Mouse (Mus musculus) C2C12 (cell line): ENCODE results near the gene Eaf2. TPM values are rescaled to one million over a fixed set of nuclear protein-coding genes. Genes with fewer than 3 reads are reported as not detected.

ENCODE experiments used
- H3K27me3 ChIP-seq: one replicate; pipeline ENCODE4 v1.6.1; 2011; ENCODE audit not compliant: control insufficient read depth, insufficient read depth, insufficient read length
- H3K36me3 ChIP-seq: one replicate; pipeline ENCODE4 v1.6.1; 2011; ENCODE audit not compliant: control insufficient read depth, insufficient read depth
- H3K4me3 ChIP-seq: one replicate; pipeline ENCODE4 v1.5.1; 2011; ENCODE audit warnings: mild to moderate bottlenecking, control low read depth; ENCODE audit not compliant: poor library complexity, insufficient read depth, severe bottlenecking
- H3K79me2 ChIP-seq: one replicate; pipeline ENCODE4 v1.6.1; 2011; ENCODE audit not compliant: control insufficient read depth, insufficient read depth
- H3K79me3 ChIP-seq: one replicate; pipeline ENCODE4 v1.6.1; 2011; ENCODE audit warnings: low read depth, control low read depth
- H3ac ChIP-seq: one replicate; pipeline ENCODE3; 2011; ENCODE audit warnings: low read depth; ENCODE audit not compliant: control insufficient read depth, insufficient read length
- CEBPB ChIP-seq: IDR thresholded peaks from one replicate; pipeline ENCODE4 v1.6.1; 2011; ENCODE audit warnings: low read depth, mild to moderate bottlenecking, control low read depth, moderate library complexity
- CTCF ChIP-seq: IDR thresholded peaks from one replicate; pipeline ENCODE4 v1.5.1; 2011; ENCODE audit not compliant: control insufficient read depth, insufficient read depth, insufficient read length
- FOSL1 ChIP-seq: IDR thresholded peaks from one replicate; pipeline ENCODE4 v1.8.0; 2011; ENCODE audit warnings: mild to moderate bottlenecking, low read length; ENCODE audit not compliant: poor library complexity, insufficient read depth, severe bottlenecking
- MAX ChIP-seq: IDR thresholded peaks from one replicate; pipeline ENCODE4 v1.6.1; 2011; ENCODE audit warnings: mild to moderate bottlenecking, control low read depth
- MYOD1 ChIP-seq: IDR thresholded peaks from one replicate; pipeline ENCODE4 v1.6.1; 2011; ENCODE audit warnings: low read depth; ENCODE audit not compliant: control insufficient read depth, insufficient read length
- MYOG ChIP-seq: IDR thresholded peaks from one replicate; pipeline ENCODE4 v1.6.1; 2011; ENCODE audit not compliant: control insufficient read depth, insufficient read length; ENCODE audit errors: extremely low read depth
- USF1 ChIP-seq: IDR thresholded peaks from one replicate; pipeline ENCODE4 v1.6.1; 2011; ENCODE audit warnings: low read depth, mild to moderate bottlenecking, control low read depth, moderate library complexity
- long read RNA-seq, 2 experiments: library from polyadenylated mRNA; unstranded; transcript quantifications; one replicate each; pipeline ENCODE4 v2.0.0; 2019 to 2020
- polyA plus RNA-seq: library from polyadenylated mRNA; unstranded; fragments of >200 nt; fragmentation: generic; extraction: Trizol; gene quantifications from one replicate; pipeline ENCODE4 v1.2.1, GENCODE M21; 2012; ENCODE audit warnings: missing spikeins

Gene Eaf2
- 0.67 TPM for polyA plus RNA-seq
- long read RNA-seq, experiment 1, result 0 reads
- long read RNA-seq, experiment 2, result 0 reads

GRCm38 (mm10) chr16:36874583-36875275, at the start of gene Eaf2, which contains the start of gene Golgb1:
Gene Eaf2, minus strand, starts transcription at chr16:36875003.
Gene Golgb1, plus strand, starts transcription at chr16:36875140.
- no peaks in the 10 kb centered on the region for H3K27me3 ChIP-seq
- TF ChIP-seq USF1 (peak; percentile 99), MAX (peak; percentile 84), MYOG (no peak), CEBPB (no peak), FOSL1 (no peak), CTCF (no peak), MYOD1 (no peak)

GRCm38 (mm10) chr16:36924312-36924711, 49.5 kb upstream of the Eaf2 start:
- Histone ChIP-seq H3K36me3 (peaks cover 17% of the 10 kb centered on the region), H3K4me3 (no peak overlapping the region), H3K79me3 (no peaks in the 10 kb centered on the region), H3K27me3 (no peaks in the 10 kb centered on the region), H3K79me2 (no peaks in the 10 kb centered on the region), H3ac (no peak overlapping the region)
- no peak for TF ChIP-seq MYOD1
- TF ChIP-seq MYOG, result no peak
- TF ChIP-seq USF1, result no peak
- no peak for TF ChIP-seq CTCF
- TF ChIP-seq CEBPB, result no peak
- no peak for TF ChIP-seq FOSL1
- TF ChIP-seq MAX, result no peak

More at GRCm38 (mm10) chr16:36874583-36875275, at the start of gene Eaf2, which contains the start of gene Golgb1:
- Histone ChIP-seq H3K36me3 (peaks cover 26% of the 10 kb centered on the region), H3K79me2 (peaks cover 65% of the 10 kb centered on the region), H3K79me3 (peaks cover 35% of the 10 kb centered on the region), H3ac (peak within 1 kb of the TSS; percentile 70), H3K4me3 (peak within 1 kb of the TSS; percentile 69)

GRCm38 (mm10) chr16:36921980-36922379, 47.2 kb upstream of the Eaf2 start:
- TF ChIP-seq CTCF, result no peak
- no peak for TF ChIP-seq USF1
- TF ChIP-seq MYOD1, result no peak
- no peak for TF ChIP-seq MAX
- TF ChIP-seq MYOG, result no peak
- TF ChIP-seq FOSL1, result no peak
- no peak for TF ChIP-seq CEBPB
- Histone ChIP-seq H3K4me3 (no peak overlapping the region), H3K79me3 (no peaks in the 10 kb centered on the region), H3K79me2 (no peaks in the 10 kb centered on the region), H3ac (no peak overlapping the region), H3K27me3 (no peaks in the 10 kb centered on the region), H3K36me3 (peaks cover 17% of the 10 kb centered on the region)

GRCm38 (mm10) chr16:36921067-36921613, 46.3 kb upstream of the Eaf2 start:
- Histone ChIP-seq H3K36me3 (peaks cover 25% of the 10 kb centered on the region), H3ac (no peak overlapping the region), H3K79me2 (no peaks in the 10 kb centered on the region), H3K4me3 (no peak overlapping the region), H3K79me3 (no peaks in the 10 kb centered on the region), H3K27me3 (no peaks in the 10 kb centered on the region)
- TF ChIP-seq MYOD1, result no peak
- TF ChIP-seq CEBPB, result no peak
- no peak for TF ChIP-seq FOSL1
- no peak for TF ChIP-seq USF1
- no peak for TF ChIP-seq MYOG
- TF ChIP-seq MAX, result no peak
- TF ChIP-seq CTCF, result no peak

DNA sequence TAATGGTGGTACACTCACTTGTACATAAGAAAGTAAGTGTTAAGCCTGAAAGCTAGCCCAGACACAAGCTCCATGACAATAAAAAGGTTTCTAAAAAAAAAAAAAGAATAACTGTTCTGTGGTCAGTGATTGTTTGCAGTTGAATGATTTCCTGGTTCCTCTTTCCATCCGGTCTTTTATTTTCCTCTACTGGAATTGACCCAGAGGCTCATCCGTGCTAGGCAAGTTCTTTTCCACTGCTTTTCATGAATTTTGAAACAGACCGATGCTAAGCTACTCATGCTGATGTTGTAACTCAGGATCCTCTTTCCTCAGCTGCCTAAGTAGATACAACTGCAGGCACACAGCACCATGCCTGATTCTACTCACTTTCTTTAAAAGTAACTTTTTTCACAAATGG, 45.6 kb upstream of the Eaf2 start:
- Histone ChIP-seq H3K4me3 (no peak overlapping the region), H3K79me2 (no peaks in the 10 kb centered on the region)

DNA sequence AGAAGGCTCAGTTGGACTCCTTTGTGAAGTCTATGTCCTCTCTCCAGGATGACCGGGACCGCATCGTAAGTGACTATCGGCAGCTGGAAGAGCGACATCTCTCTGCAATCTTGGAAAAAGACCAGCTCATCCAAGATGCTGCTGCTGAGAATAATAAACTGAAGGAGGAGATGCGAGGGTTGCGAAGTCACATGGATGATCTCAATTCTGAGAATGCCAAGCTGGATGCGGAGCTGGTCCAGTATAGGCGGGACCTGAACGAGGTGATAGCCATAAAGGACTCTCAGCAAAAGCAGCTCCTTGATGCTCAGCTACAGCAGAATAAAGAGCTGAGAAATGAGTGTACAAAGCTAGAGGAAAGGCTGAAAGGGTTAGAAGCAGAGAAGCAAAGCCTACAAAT, 43.7 kb upstream of the Eaf2 start:
- TF ChIP-seq MAX, result no peak
- TF ChIP-seq CTCF, result no peak
- TF ChIP-seq MYOG, result no peak
- no peak for TF ChIP-seq FOSL1
- no peak for TF ChIP-seq USF1
- no peak for TF ChIP-seq MYOD1
- TF ChIP-seq CEBPB, result no peak
- no peaks in the 10 kb centered on the region for H3K79me3 ChIP-seq
- H3K4me3 ChIP-seq, result no peak overlapping the region
- H3K27me3 ChIP-seq, result no peaks in the 10 kb centered on the region
- H3K79me2 ChIP-seq, result no peaks in the 10 kb centered on the region
- peaks cover 44% of the 10 kb centered on the region for H3K36me3 ChIP-seq
- H3ac ChIP-seq, result no peak overlapping the region

More for the DNA sequence above, 45.6 kb upstream of the Eaf2 start:
- H3K36me3 ChIP-seq, result peaks cover 30% of the 10 kb centered on the region
- H3ac ChIP-seq, result no peak overlapping the region
- TF ChIP-seq FOSL1, result no peak
- no peak for TF ChIP-seq MAX
- TF ChIP-seq MYOD1, result no peak
- no peak for TF ChIP-seq USF1
- TF ChIP-seq MYOG, result no peak
- TF ChIP-seq CTCF, result no peak
- TF ChIP-seq CEBPB, result no peak
- no peaks in the 10 kb centered on the region for H3K79me3 ChIP-seq
- H3K27me3 ChIP-seq, result no peaks in the 10 kb centered on the region
